Mouse (Mus musculus) midbrain, embryonic 10.5 days (tissue): ENCODE data around the gene Gda. TPM values are rescaled to one million over a fixed set of nuclear protein-coding genes. Genes with fewer than 3 reads are reported as not detected.
A peak's percentile ranks its signal among the peaks of the same experiment; 100 is the strongest.

Experiments
- DNase-seq: peaks from one replicate; pipeline ENCODE4 v3.0.0-alpha.2; 2017; ENCODE audit warnings: low spot score
- H3K27ac ChIP-seq: fragments of 300-500 bp; sonication (generic); replicated peaks from 2 replicates; pipeline ENCODE4 v1.5.1; 2016; ENCODE audit warnings: mild to moderate bottlenecking
- H3K27me3 ChIP-seq: fragments of 300-500 bp; sonication (generic); 2 replicates; pipeline ENCODE4 v1.6.1; 2016; ENCODE audit warnings: low read depth, mild to moderate bottlenecking; ENCODE audit not compliant: poor library complexity, severe bottlenecking
- H3K36me3 ChIP-seq: fragments of 300-500 bp; sonication (generic); 2 replicates; pipeline ENCODE4 v1.6.1; 2016; ENCODE audit warnings: mild to moderate bottlenecking, moderate library complexity
- H3K4me1 ChIP-seq: fragments of 300-500 bp; sonication (generic); 2 replicates; pipeline ENCODE4 v1.6.1; 2016
- H3K4me3 ChIP-seq: fragments of 300-500 bp; sonication (generic); 2 replicates; pipeline ENCODE4 v1.5.1; 2016; ENCODE audit warnings: mild to moderate bottlenecking, moderate library complexity
- H3K9me3 ChIP-seq: fragments of 300-500 bp; sonication (generic); replicated peaks from 2 replicates; pipeline ENCODE4 v1.6.1; 2016; ENCODE audit warnings: mild to moderate bottlenecking
- WGBS: fragments of 180-500 bp; shearing (Covaris S2); methylation state at CpG from one replicate; pipeline ENCODE4 v1.1.7; 2016; 5-methylcytosine and 5-hydroxymethylcytosine counted together
- polyA plus RNA-seq: library from polyadenylated mRNA; unstranded; fragments of >200 nt; fragmentation: Nextera tagmentation; extraction: Ambion mirVana; gene quantifications from 2 replicates; pipeline ENCODE4 v1.2.1, GENCODE M21; 2016

Gda gene
- not detected in 2 replicates for polyA plus RNA-seq

DNA sequence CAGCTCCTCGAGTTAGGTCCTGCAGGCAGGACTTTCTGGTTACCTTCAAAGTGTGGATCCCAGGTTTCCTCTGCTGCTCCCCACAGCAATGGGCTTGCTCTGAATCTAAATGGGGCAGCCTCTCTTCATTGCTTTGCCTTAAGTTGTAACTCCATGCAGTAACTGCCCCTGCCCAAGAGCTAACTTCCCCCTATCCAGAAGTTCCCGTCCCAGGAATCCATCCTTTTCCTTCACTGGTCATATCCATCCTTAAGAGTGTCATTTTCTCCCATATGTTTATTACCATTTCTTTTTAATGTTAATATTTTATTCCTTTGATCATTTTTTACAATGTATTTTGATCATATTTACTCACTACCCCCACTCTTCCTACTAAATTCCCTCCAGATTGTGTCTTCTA is at the start of gene Gda:
Gene Gda (minus strand): TSS at position 101 of the 400 bp plus-strand sequence.
- Histone ChIP-seq H3K4me1 (peaks cover 10% of the 10 kb centered on the region), H3K27ac (peak within 1 kb of the TSS; percentile 28; the same call in 1 of the 2 replicates)
- WGBS, result 70% methylated on average over 2 of the region's 2 CpGs

DNA sequence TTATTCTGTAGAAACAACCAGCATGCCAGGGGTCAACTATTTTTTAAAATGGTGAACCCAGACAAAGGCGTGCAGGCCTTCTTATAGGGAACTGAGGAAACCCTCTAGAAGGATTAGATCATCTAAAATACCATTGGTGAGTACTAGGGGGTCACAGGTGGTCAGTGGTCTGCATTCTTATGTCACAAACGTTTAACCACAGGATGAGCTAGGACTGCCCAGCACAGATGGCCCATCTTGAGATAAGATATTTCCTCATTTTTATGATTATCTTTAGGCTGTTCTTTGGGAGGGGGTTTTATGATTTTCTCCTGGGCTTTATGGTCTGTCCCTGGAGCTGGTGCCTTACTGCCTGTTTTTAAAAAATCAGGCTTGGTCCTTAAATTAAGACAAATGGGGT is 47.0 kb upstream of the Gda start:
- no peak for DNase-seq
- Histone ChIP-seq H3K4me3 (no peak overlapping the region), H3K36me3 (no peaks in the 10 kb centered on the region), H3K9me3 (0 out of 2 replicates have a peak, but pooled peaks cover 2% of the 10 kb centered on the region), H3K27ac (no peak overlapping the region), H3K4me1 (no peaks in the 10 kb centered on the region), H3K27me3 (no peaks in the 10 kb centered on the region)
- WGBS, result 80% methylated on average over 2 of the region's 2 CpGs

More for the DNA sequence above, at the start of gene Gda:
- H3K36me3 ChIP-seq, result no peaks in the 10 kb centered on the region
- H3K9me3 ChIP-seq, result peaks cover 3% of the 10 kb centered on the region; the same call in 1 of the 2 replicates
- DNase-seq, result no peak
- H3K27me3 ChIP-seq, result peaks cover 33% of the 10 kb centered on the region
- peak within 1 kb of the TSS; percentile 62 for H3K4me3 ChIP-seq

DNA sequence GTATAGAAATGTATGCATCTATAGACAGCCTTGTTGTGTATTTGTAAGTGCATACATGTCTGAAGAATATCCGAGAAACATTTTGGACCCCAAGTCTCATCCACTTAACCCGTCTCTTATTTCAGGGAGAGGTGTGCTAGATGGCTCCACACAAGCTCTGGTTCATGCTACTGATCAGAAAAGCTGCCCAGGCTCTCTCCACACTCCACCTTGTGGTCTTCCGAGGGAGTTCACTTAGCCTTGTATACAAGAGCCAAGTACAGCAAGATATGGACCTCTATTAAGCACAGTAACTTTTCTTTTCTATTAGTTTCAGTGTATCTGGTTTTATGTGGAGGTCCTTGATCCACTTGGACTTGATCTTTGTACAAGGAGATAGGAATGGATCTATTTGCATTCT is 36.9 kb upstream of the Gda start:
- no peaks in the 10 kb centered on the region for H3K27me3 ChIP-seq
- H3K9me3 ChIP-seq, result no peaks in the 10 kb centered on the region
- no peak overlapping the region for H3K27ac ChIP-seq
- H3K4me1 ChIP-seq, result no peaks in the 10 kb centered on the region
- no peaks in the 10 kb centered on the region for H3K36me3 ChIP-seq
- no peak overlapping the region for H3K4me3 ChIP-seq
- no peak for DNase-seq
- 56% methylated on average over 3 of the region's 3 CpGs for WGBS

DNA sequence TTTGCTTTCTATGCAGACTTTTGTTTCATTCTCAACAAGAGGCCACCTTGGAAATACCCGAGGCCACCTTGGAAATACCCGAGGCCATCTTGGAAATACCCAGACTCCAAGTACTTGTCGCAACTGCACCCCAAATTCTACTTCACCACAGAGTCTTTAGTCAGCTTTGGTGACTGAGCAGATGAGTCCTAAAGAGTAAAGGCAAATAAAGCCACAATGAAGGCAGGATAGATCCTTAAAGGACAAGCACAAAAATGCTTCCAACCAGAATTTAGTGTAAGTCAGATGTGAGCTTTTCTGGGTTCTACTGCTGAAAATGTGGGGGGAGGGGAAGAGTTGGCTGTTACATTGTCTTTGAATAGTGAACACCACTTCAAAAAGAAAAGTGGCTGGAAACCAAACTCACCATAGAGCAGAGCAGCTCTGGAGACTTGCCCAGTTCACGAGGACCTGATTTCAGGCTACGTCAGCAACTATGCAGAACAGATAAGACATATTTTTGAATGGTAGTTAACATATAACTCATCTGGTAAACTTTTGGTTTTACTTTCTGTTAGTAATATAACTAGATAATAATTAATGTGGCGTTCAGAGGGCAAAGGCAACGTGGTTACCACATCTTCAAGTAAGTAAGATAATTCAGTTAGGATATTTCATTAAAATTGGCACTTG is 34.5 kb upstream of the Gda start:
- Histone ChIP-seq H3K27me3 (no peaks in the 10 kb centered on the region), H3K4me3 (no peak overlapping the region), H3K36me3 (no peaks in the 10 kb centered on the region), H3K27ac (no peak overlapping the region), H3K4me1 (no peaks in the 10 kb centered on the region), H3K9me3 (no peaks in the 10 kb centered on the region)
- DNase-seq, result no peak
- WGBS, result 86% methylated on average over 7 of the region's 7 CpGs

DNA sequence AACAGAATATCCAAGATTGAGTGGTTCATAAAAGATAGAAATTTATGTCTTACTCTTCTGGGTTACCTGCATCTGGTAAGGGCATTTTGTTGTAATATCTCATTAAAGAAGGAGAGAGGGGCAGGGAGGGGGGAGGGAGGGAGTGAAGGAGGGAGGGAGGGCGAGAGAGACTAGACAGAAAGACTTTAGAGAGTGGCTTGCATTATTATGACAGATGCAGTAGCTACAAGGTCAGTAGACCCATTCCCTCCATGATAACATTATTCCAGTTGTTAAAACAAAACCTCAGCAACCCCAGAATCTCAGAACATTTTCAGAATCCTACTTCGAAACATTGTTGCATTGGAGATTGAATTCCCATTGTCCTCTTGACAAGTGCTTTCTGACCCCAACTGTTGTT is 33.9 kb upstream of the Gda start:
- H3K27ac ChIP-seq, result no peak overlapping the region
- 87% methylated on average over 2 of the region's 2 CpGs for WGBS

DNA sequence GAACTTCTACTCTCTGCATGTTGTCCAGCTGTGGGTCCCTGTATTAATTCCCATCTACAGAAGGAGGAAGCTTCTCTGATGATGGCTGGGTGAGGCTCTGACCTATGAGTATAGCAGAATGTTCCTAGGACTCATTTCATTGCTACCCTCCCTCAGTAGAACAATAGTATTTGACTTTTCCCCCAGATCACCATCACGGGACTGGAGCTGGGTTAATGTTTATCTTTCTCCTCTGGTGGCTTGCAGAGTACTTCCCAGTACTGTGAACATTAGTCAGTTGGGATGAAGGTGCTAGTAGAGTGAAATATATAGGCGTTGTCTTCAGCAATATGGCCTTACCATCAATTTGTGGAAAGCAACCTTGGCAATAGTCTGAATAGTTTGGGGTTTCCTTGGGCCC is 31.5 kb upstream of the Gda start:
- WGBS, result 78% methylated on average over 2 of the region's 2 CpGs
- Histone ChIP-seq H3K9me3 (no peaks in the 10 kb centered on the region), H3K36me3 (no peaks in the 10 kb centered on the region), H3K27me3 (no peaks in the 10 kb centered on the region), H3K27ac (no peak overlapping the region), H3K4me1 (no peaks in the 10 kb centered on the region), H3K4me3 (no peak overlapping the region)
- DNase-seq, result no peak

More for the DNA sequence above, 33.9 kb upstream of the Gda start:
- H3K36me3 ChIP-seq, result no peaks in the 10 kb centered on the region
- no peaks in the 10 kb centered on the region for H3K4me1 ChIP-seq
- no peaks in the 10 kb centered on the region for H3K9me3 ChIP-seq
- DNase-seq, result no peak
- H3K4me3 ChIP-seq, result no peak overlapping the region
- no peaks in the 10 kb centered on the region for H3K27me3 ChIP-seq

DNA sequence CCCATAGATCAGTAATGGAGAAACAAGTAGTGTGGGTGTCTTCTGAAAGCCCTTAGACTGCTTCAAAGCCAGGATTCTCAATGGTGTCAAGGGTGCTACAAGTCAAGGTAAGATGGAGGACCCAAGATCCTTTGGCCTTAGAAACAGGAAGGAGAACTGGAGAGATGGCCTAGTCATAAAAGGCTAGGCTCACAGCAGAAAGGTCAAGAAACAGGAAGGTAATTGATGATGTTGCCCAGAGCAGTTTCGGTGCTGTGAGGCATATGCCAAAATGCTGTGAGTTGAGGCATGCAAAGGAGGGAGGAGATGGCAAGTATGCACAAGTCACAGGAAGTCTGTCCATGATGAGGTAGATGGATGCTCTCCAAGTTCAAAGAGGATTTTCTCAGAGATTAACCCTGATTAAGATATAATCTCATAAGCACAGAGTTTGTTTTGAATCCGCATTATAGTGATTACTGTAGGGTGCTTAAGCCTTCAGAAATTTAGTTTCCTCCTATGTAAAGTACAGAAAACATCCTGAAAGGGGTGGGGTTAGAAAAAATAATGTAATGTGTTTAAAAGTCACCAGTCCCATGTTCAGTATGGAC is 26.2 kb upstream of the Gda start:
- 92% methylated on average over 2 of the region's 2 CpGs for WGBS
- H3K4me3 ChIP-seq, result no peak overlapping the region
- H3K36me3 ChIP-seq, result no peaks in the 10 kb centered on the region
- no peaks in the 10 kb centered on the region for H3K9me3 ChIP-seq
- no peaks in the 10 kb centered on the region for H3K4me1 ChIP-seq
- no peak overlapping the region for H3K27ac ChIP-seq
- DNase-seq, result no peak
- no peaks in the 10 kb centered on the region for H3K27me3 ChIP-seq

DNA sequence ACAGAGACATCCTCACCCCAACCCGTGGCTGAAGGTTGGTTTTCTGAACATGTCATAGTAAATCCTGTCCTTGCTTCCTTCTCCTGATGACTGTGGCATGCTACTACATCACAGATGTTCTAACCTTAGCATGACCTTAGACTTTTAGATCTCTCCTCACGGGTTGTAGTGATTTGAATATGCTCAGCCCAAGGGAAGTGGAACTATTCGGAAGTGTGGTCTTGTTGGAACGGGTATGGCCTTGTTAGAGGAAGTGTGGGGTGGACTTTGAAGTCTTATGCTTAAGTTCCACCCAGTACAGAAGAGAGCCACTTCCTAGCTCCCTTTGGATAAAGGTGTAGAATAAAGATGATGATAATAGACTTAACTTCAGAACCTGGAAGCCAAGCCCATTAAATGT is 22.6 kb upstream of the Gda start:
- H3K27me3 ChIP-seq, result no peaks in the 10 kb centered on the region
- WGBS, result 86% methylated on average over 4 of the region's 4 CpGs
- no peaks in the 10 kb centered on the region for H3K9me3 ChIP-seq
- no peak overlapping the region for H3K4me3 ChIP-seq
- no peaks in the 10 kb centered on the region for H3K4me1 ChIP-seq
- no peak overlapping the region for H3K27ac ChIP-seq
- no peak for DNase-seq
- no peaks in the 10 kb centered on the region for H3K36me3 ChIP-seq

DNA sequence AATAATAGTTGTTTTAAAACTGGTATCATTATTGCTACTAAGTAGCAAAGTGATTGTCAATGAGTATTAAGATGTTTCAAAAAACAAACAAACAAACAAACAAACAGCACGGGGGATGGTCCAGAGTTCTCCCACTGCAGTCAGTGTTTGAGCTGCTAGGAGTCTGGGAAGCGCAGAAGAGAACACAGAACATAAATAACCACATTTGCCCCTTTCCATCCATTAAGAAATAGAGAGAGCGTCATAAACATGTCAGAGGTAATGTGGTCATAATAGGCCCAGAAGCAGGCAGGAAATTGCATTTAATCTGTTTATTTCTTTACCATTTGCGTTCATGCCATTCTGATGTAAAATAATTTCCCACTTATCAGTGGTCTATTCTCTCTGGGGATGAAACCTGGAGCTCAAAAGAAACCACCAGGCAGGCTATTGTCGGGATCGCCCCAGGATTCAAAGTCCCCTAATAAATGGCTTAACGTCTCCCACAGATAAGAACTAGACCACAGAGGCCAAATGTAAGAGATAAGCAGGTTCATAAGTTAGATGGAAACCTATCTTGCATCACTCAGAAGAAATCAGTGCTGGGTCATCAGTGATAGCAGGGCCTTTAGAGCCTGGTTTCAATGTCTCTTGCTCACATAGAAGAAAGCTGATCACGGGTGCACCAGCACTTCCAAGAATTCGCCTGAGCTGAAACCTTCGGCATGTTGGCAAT is 20.7 kb upstream of the Gda start:
- Histone ChIP-seq H3K36me3 (no peaks in the 10 kb centered on the region), H3K4me3 (no peak overlapping the region), H3K27ac (no peak overlapping the region), H3K4me1 (no peaks in the 10 kb centered on the region), H3K9me3 (no peaks in the 10 kb centered on the region), H3K27me3 (no peaks in the 10 kb centered on the region)
- DNase-seq, result no peak
- WGBS, result 80% methylated on average over 10 of the region's 10 CpGs

DNA sequence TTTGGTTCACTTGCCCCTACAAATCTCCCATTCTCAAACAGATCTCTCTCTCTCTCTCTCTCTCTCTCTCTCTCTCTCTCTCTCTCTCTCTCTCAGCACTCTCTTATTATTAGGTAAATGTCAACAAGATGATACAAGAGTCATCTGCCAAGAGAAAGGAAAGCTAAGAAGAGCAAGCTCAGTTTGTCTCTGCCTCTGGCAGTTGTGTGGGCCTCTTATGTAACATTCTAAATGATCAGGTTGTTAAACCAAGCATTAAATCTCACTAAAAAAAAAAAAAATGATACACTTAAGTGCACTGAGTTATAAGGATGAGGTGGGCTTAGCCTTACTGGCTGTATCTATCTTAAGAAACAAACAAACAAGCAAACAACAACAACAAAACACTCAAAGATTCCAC is 18.1 kb upstream of the Gda start:
- no peak for DNase-seq
- Histone ChIP-seq H3K4me1 (no peaks in the 10 kb centered on the region), H3K27me3 (no peaks in the 10 kb centered on the region), H3K4me3 (no peak overlapping the region), H3K9me3 (no peaks in the 10 kb centered on the region), H3K36me3 (no peaks in the 10 kb centered on the region), H3K27ac (no peak overlapping the region)

DNA sequence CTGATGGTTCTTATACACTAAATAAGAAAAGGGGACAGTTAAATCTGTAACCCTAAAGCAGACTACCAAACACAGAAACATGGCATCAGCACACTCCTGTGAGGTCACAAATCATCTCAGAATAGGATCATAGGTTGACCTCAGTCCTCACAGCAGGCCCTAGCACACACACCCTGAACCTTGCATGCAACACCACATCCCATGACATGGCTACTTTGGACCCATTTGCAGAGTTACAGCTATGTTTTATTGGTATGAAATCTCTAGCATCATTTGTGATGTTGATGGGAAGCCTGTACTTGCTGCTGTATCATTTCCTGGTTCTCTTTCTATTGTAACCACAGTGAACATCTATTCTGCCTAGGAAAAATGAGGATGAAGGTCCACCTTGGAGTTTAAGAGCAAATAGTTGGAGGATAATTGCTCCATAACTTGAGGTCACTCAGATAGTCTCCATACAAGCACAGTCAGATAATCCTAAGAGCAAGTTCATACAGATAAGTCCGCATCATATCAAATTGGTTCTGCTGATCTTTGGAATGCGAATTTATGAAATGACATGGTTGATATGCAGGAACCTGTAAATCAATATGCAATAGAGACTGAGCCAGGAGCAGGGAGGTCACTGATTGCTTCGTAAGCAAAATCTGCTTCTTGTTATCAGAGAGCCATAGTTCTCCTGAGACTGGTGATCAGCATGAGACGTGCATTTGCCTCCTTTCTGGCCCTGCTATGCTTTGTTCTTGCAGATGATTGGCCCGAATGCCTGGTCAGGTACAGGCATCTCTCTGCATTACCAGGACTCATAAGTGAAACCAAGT is 14.1 kb upstream of the Gda start:
- H3K27ac ChIP-seq, result no peak overlapping the region
- DNase-seq, result no peak
- no peaks in the 10 kb centered on the region for H3K4me1 ChIP-seq
- H3K4me3 ChIP-seq, result no peak overlapping the region
- WGBS, result 90% methylated on average over 5 of the region's 5 CpGs
- no peaks in the 10 kb centered on the region for H3K9me3 ChIP-seq
- H3K36me3 ChIP-seq, result no peaks in the 10 kb centered on the region
- H3K27me3 ChIP-seq, result no peaks in the 10 kb centered on the region

DNA sequence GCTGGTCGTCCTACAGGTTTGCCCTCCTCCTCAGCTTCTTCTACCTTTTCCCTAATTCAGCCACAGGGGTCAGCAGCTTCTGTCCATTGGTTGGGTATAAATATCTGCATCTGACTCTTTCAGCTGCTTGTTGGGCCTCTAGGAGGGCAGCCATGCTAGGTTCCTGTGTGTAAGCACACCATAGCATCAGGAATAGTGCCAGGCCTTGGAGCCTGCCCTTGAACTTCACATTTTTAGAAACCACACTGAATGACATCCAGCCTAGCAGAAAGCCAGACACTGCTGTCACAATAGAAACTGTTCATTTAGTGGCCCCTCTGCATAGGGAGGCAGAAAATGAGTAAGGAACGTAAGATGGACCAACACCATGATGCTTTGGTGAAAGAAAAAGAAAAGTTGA is 8.9 kb upstream of the Gda start:
- Histone ChIP-seq H3K27me3 (no peaks in the 10 kb centered on the region), H3K27ac (no peak overlapping the region), H3K9me3 (no peaks in the 10 kb centered on the region), H3K4me1 (0 out of 2 replicates have a peak, but pooled peaks cover 2% of the 10 kb centered on the region), H3K36me3 (no peaks in the 10 kb centered on the region), H3K4me3 (no peak overlapping the region)
- 86% methylated on average over 2 of the region's 2 CpGs for whole genome bisulfite sequencing
- DNase-seq, result no peak
